Mouse (Mus musculus): ENCODE results near the gene Psmb4.
"Not testable (repeated sequence)": the region's sequence is repeated elsewhere in the genome, so short reads cannot be mapped to it uniquely, and the experiment has no call there.

Psmb4 gene

GRCm38 (mm10) chr3:94906482-94906881 lies 19.7 kb upstream of the Psmb4 start:
- DNase-seq (ENCODE audit: inconsistent ontology term) = no peak

DNA sequence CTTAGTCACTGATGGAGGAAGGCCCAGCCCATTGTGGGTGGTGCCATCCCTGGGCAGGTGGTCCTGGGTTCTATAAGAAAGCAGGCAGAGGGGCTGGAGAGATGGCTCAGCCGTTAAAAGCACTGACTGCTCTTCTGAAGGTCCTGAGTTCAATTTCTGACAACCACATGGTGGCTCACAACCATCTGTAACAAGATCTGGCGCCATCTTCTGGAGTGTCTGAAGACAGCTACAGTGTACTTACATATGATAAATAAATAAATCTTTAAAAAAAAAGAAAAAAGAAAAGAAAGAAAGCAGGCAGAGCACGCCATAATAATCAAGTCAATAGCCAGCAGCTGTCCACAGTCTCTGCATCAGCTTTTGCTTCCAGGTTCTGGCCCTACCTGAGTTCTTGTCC lies 18.0 kb upstream of the Psmb4 start:
- DNase-seq (ENCODE audit: inconsistent ontology term) = not testable (repeated sequence)

GRCm38 (mm10) chr3:94902747-94903146 lies 16.0 kb upstream of the Psmb4 start:
- peak; percentile 19 for DNase-seq (ENCODE audit: inconsistent ontology term)

- DNase-seq (ENCODE audit: inconsistent ontology term) = no peak
Measured at GRCm38 (mm10) chr3:94894076-94894475, 7.3 kb upstream of the Psmb4 start.

- DNase-seq (ENCODE audit: inconsistent ontology term) = peak; percentile 63
Measured at GRCm38 (mm10) chr3:94888595-94888994, 1.8 kb upstream of the Psmb4 start.

GRCm38 (mm10) chr3:94882579-94882978 lies 4.2 kb downstream of the Psmb4 start:
- DNase-seq (ENCODE audit: inconsistent ontology term) = no peak

DNA sequence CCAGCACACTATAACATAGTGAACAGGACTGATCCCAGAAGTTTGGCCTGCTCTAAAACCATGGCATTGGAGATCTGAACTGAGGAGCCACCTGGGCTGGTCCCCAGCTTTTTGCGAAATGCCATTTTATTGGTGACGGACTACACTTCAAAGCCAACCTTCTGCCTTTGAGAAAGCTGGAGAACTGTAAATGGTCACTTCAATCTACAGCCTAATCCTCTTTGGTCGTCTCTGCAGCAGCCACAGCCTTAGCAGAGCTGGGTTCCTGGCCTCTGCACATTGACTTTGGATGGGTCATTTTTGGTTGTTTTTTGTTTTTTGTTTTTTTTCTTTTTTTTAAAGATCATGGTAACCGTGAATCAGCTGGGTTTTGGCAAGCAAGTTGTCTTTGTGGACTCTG lies 4.9 kb downstream of the Psmb4 start:
- DNase-seq (ENCODE audit: inconsistent ontology term) = no peak

DNA sequence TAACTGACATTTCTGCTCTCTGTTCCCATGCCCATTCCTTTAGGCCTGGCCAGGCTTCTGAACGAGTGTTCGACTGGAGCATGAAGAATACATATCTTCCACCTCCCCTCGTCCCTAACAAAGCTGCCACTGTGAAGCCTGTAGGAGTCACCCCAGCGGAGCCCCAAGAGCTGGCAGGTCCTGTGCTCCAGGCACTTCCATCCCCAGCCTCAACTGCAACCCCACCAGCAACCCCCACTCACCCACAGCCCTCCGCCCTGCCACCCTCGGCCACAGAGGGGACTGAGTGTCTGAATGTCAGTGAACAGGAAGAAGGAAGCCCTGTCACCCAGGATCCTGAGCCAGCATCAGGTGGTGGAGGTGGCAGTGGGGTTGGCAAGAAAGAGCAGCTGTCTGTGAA lies 8.1 kb downstream of the Psmb4 start:
- DNase-seq (ENCODE audit: inconsistent ontology term) = no peak

- DNase-seq (ENCODE audit: inconsistent ontology term) = no peak
Measured at GRCm38 (mm10) chr3:94869011-94869410, 17.8 kb downstream of the Psmb4 start.

GRCm38 (mm10) chr3:94859471-94859870 lies 27.3 kb downstream of the Psmb4 start:
- DNase-seq (ENCODE audit: inconsistent ontology term) = no peak

DNA sequence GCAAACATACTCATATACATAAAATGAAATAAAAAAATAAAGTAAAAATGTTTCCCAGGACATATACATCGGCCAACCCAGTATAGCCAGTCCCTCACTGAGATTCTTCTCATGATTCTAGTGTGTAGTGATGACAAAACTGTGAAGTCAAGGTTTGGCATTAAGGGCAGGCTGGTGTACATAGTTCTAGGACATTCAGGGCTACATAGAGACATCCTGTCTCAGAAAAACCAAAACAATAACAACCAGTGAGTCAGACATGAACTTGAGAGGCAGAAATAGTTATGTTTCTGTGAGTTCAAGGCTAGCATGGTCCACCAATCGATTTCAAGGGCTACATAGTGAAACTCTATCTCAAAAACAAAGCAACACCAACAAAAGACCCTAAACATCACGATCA lies 34.5 kb downstream of the Psmb4 start:
- no peak for DNase-seq (ENCODE audit: inconsistent ontology term)

GRCm38 (mm10) chr3:94851731-94852130 lies 35.0 kb downstream of the Psmb4 start:
- DNase-seq (ENCODE audit: inconsistent ontology term) = peak; percentile 16

GRCm38 (mm10) chr3:94849338-94849737 lies 37.4 kb downstream of the Psmb4 start:
- peak; percentile 25 for DNase-seq (ENCODE audit: inconsistent ontology term)

DNA sequence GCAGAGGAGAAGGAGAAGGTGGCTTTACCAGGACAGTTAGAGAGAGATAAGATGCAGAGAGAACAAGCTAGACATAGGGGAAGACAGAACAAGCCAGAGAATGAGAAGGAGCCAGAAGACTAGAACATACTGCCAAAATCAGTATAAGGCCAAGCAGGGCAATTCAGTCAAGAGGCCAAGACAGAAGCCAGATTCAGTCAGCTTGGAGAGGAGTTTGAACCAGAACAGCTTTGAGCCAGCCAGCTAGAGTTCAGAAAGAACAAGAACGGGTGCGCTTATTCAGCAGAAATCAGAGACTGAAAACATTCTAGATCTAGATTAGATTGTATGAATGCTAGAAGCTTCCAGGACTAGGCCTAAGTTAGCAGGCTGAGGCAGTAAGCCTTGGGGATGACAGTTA lies 39.4 kb downstream of the Psmb4 start:
- no peak for DNase-seq (ENCODE audit: inconsistent ontology term)

- DNase-seq (ENCODE audit: inconsistent ontology term) = no peak
Measured at GRCm38 (mm10) chr3:94839101-94839500, 47.7 kb downstream of the Psmb4 start.

GRCm38 (mm10) chr3:94838631-94839030 lies 48.1 kb downstream of the Psmb4 start:
- no peak for DNase-seq (ENCODE audit: inconsistent ontology term)

GRCm38 (mm10) chr3:94837959-94838496 lies 48.7 kb downstream of the Psmb4 start:
- peak; percentile 94 for DNase-seq (ENCODE audit: inconsistent ontology term)

GRCm38 (mm10) chr3:94837183-94837890 lies 49.4 kb downstream of the Psmb4 start, which contains the start of gene Pogz:
Gene Pogz (plus strand): TSS chr3:94837567.
- peak; percentile 98 for DNase-seq (ENCODE audit: inconsistent ontology term)

DNA sequence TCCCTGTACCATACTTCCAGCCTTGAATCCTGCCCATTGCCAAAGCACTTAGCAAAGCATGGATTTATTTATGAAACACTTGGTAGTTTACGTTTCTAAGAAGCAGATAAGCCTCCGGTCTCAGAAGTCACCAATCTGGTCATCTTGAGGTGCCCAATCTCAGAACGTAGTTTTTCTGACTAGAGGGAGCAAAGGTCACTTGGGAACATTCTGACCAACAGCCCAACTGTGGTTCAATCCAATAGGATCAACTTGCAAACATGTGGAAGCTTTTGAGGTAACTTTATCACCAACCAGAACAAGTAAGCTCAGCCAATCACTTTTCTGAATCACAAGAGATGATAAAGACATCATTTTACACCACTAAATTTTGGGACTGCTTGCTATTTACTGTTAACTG lies 51.4 kb downstream of the Psmb4 start:
- DNase-seq (ENCODE audit: inconsistent ontology term) = no peak

Data from Muller cell, postnatal 12 days (primary cell).